Mouse (Mus musculus): ENCODE results near the gene Mrpl34. TPM values are rescaled to one million over a fixed set of nuclear protein-coding genes. Genes with fewer than 3 reads are reported as not detected.
"Not testable (repeated sequence)": the region's sequence is repeated elsewhere in the genome, so short reads cannot be mapped to it uniquely, and the experiment has no call there.

Mrpl34 gene
- total RNA-seq (2015) (60.0 and 66.1 TPM in 2 replicates), total RNA-seq (2017) (50.2 and 53.6 TPM in 2 replicates)

GRCm38 (mm10) chr8:71464513-71465500 is at the start of gene Mrpl34:
Gene Mrpl34, plus strand, starts transcription at chr8:71464959.
- ATAC-seq (replicated peaks; ENCODE audit: poor library complexity), result peak; percentile 74

GRCm38 (mm10) chr8:71422121-71422520 is 42.6 kb upstream of the Mrpl34 start:
- no peak for ATAC-seq (replicated peaks; ENCODE audit: poor library complexity)

- not testable (repeated sequence) for ATAC-seq (replicated peaks; ENCODE audit: poor library complexity)
Measured at GRCm38 (mm10) chr8:71432935-71433334, 31.8 kb upstream of the Mrpl34 start.

GRCm38 (mm10) chr8:71437041-71437440 is 27.7 kb upstream of the Mrpl34 start:
- no peak for ATAC-seq (replicated peaks; ENCODE audit: poor library complexity)

- peak; percentile 96 for ATAC-seq (replicated peaks; ENCODE audit: poor library complexity)
Measured at GRCm38 (mm10) chr8:71441404-71441803, 23.4 kb upstream of the Mrpl34 start.

GRCm38 (mm10) chr8:71445096-71445495 is 19.7 kb upstream of the Mrpl34 start:
- ATAC-seq (replicated peaks; ENCODE audit: poor library complexity), result no peak

GRCm38 (mm10) chr8:71451337-71451736 is 13.4 kb upstream of the Mrpl34 start:
- ATAC-seq (replicated peaks; ENCODE audit: poor library complexity), result no peak

- ATAC-seq (replicated peaks; ENCODE audit: poor library complexity), result no peak
Measured at GRCm38 (mm10) chr8:71451777-71452176, 13.0 kb upstream of the Mrpl34 start.

GRCm38 (mm10) chr8:71452669-71453068 is 12.1 kb upstream of the Mrpl34 start:
- no peak for ATAC-seq (replicated peaks; ENCODE audit: poor library complexity)

GRCm38 (mm10) chr8:71454668-71455067 is 10.1 kb upstream of the Mrpl34 start:
- no peak for ATAC-seq (replicated peaks; ENCODE audit: poor library complexity)

GRCm38 (mm10) chr8:71456906-71457305 is 7.9 kb upstream of the Mrpl34 start:
- ATAC-seq (replicated peaks; ENCODE audit: poor library complexity), result peak; percentile 68

GRCm38 (mm10) chr8:71457659-71458270 is 7.0 kb upstream of the Mrpl34 start:
- ATAC-seq (replicated peaks; ENCODE audit: poor library complexity), result no peak

GRCm38 (mm10) chr8:71460716-71461115 is 4.0 kb upstream of the Mrpl34 start:
- ATAC-seq (replicated peaks; ENCODE audit: poor library complexity), result no peak

GRCm38 (mm10) chr8:71461152-71461840 is 3.5 kb upstream of the Mrpl34 start:
- ATAC-seq (replicated peaks; ENCODE audit: poor library complexity), result no peak

GRCm38 (mm10) chr8:71462191-71462590 is 2.6 kb upstream of the Mrpl34 start:
- no peak for ATAC-seq (replicated peaks; ENCODE audit: poor library complexity)

- no peak for ATAC-seq (replicated peaks; ENCODE audit: poor library complexity)
Measured at GRCm38 (mm10) chr8:71462786-71463185, 2.0 kb upstream of the Mrpl34 start.

GRCm38 (mm10) chr8:71463188-71464033 is 1.3 kb upstream of the Mrpl34 start, which contains the start of gene Abhd8:
Gene Abhd8, minus strand, starts transcription at chr8:71463655.
- peak; percentile 70 for ATAC-seq (replicated peaks; ENCODE audit: poor library complexity)

- ATAC-seq (replicated peaks; ENCODE audit: poor library complexity), result no peak
Measured at GRCm38 (mm10) chr8:71465733-71466132, 974 bp downstream of the Mrpl34 start.

- no peak for ATAC-seq (replicated peaks; ENCODE audit: poor library complexity)
Measured at GRCm38 (mm10) chr8:71466198-71466597, 1.4 kb downstream of the Mrpl34 start.

- no peak for ATAC-seq (replicated peaks; ENCODE audit: poor library complexity)
Measured at GRCm38 (mm10) chr8:71467201-71467600, 2.4 kb downstream of the Mrpl34 start.
